Mouse (Mus musculus) embryonic facial prominence, embryonic 15.5 days (tissue): ENCODE data around the gene Hist1h4h. TPM values are rescaled to one million over a fixed set of nuclear protein-coding genes. Genes with fewer than 3 reads are reported as not detected.
"Not testable (repeated sequence)": the region's sequence is repeated elsewhere in the genome, so short reads cannot be mapped to it uniquely, and the experiment has no call there.

Experiments
- ATAC-seq: fragments of 200-750 bp; cut with Nextera tagmentation; 2 replicates; pipeline ENCODE4 v1.8.0; 2017; ENCODE audit warnings: low read depth, moderate TSS enrichment; ENCODE audit not compliant: insufficient number of reproducible peaks, low FRiP score, low TSS enrichment
- H3K27ac ChIP-seq: fragments of 300-500 bp; sonication (generic); replicated peaks from 2 replicates; pipeline ENCODE4 v1.5.1; 2015; ENCODE audit warnings: mild to moderate bottlenecking, inconsistent platforms
- H3K27me3 ChIP-seq: fragments of 300-500 bp; sonication (generic); 2 replicates; pipeline ENCODE4 v1.6.1; 2015; ENCODE audit warnings: inconsistent platforms
- H3K36me3 ChIP-seq: fragments of 300-500 bp; sonication (generic); 2 replicates; pipeline ENCODE4 v1.6.1; 2015; ENCODE audit warnings: mild to moderate bottlenecking, inconsistent platforms
- H3K4me1 ChIP-seq: fragments of 300-500 bp; sonication (generic); 2 replicates; pipeline ENCODE4 v1.6.1; 2015; ENCODE audit warnings: inconsistent platforms
- H3K4me2 ChIP-seq: fragments of 300-500 bp; sonication (generic); replicated peaks from 2 replicates; pipeline ENCODE4 v1.6.1; 2015; ENCODE audit warnings: mild to moderate bottlenecking, inconsistent platforms
- H3K4me3 ChIP-seq: fragments of 300-500 bp; sonication (generic); replicated peaks from 2 replicates; pipeline ENCODE4 v1.5.1; 2015; ENCODE audit warnings: mild to moderate bottlenecking, inconsistent platforms
- H3K9ac ChIP-seq: fragments of 300-500 bp; sonication (generic); 2 replicates; pipeline ENCODE4 v1.6.1; 2015; ENCODE audit warnings: inconsistent platforms
- H3K9me3 ChIP-seq: fragments of 300-500 bp; sonication (generic); replicated peaks from 2 replicates; pipeline ENCODE4 v1.6.1; 2016; ENCODE audit warnings: inconsistent platforms
- WGBS: fragments of 180-500 bp; shearing (Covaris S2); methylation state at CpG from one replicate; pipeline ENCODE4 v1.1.7; 2015; 5-methylcytosine and 5-hydroxymethylcytosine counted together
- polyA plus RNA-seq: library from polyadenylated mRNA; unstranded; fragments of >200 nt; fragmentation: Nextera tagmentation; extraction: Ambion mirVana; gene quantifications from 2 replicates; pipeline ENCODE4 v1.2.1, GENCODE M21; 2015

Gene Hist1h4h
- polyA plus RNA-seq, 1 experiment from 2014 or later: 6.1 TPM

DNA sequence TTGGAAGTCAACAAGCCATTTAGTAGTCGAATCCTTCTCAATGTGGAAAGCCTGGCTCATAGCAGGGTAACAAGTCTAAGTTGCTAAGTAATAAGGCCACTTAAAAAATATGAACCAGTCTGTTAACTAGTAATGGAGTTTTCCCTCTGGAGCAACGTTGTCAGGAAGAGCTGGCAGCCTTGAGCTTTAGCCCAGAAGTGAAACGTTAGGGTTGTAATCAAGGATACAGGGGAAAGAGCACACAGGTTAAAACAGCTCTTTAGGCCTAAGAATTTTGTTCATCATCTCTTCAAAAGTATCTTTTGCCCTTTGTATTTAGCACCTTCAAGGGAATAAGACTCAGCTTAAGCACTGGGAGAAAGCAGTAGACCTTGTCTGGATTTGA is 19.9 kb downstream of the Hist1h4h start:
- 8% methylated on average over 3 of the region's 3 CpGs for WGBS
- no peak for ATAC-seq
- peak overlapping the region; percentile 61 for H3K4me2 ChIP-seq
- peak overlapping the region; percentile 28; the same call in 1 of the 2 replicates for H3K9ac ChIP-seq
- H3K4me1 ChIP-seq: peaks cover 22% of the 10 kb centered on the region
- peak overlapping the region; percentile 92 for H3K27ac ChIP-seq
- peak overlapping the region; percentile 51 for H3K4me3 ChIP-seq
- H3K9me3 ChIP-seq: no peaks in the 10 kb centered on the region
- H3K27me3 ChIP-seq: no peaks in the 10 kb centered on the region
- H3K36me3 ChIP-seq: no peaks in the 10 kb centered on the region

DNA sequence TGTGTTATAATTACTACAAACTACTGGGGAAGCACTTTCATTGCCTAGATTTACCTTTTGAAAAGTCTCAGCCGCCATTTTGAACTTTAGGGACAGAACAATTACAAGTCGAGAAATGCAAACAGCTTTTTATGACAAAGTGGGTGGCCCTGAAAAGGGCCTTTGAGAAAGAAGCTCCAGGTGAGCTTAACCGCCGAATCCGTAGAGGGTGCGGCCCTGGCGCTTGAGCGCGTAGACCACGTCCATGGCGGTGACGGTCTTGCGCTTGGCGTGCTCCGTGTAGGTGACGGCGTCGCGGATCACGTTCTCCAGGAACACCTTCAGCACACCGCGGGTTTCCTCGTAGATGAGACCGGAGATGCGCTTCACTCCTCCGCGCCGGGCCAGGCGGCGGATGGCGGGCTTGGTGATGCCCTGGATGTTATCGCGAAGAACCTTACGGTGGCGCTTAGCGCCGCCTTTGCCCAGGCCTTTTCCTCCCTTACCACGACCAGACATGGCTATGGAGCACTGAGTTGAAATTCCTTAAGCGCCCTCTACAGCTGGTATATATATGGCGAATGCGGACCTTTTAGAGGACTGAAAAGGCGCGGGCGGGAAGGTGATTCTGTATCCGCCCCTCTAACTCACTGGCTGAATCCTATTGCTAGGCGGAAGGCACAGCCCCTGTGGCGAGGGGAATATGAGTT is 20.4 kb downstream of the Hist1h4h start, which contains the start of gene Hist1h4f:
Gene Hist1h4f (minus strand): TSS at position 503 of the 689 bp plus-strand sequence.
- not testable (repeated sequence) for H3K27me3 ChIP-seq, H3K9me3 ChIP-seq, H3K36me3 ChIP-seq
- Histone ChIP-seq H3K4me1 (peaks cover 23% of the 10 kb centered on the region), H3K4me3 (peak within 1 kb of the TSS; percentile 51), H3K27ac (peak within 1 kb of the TSS; percentile 92), H3K4me2 (peak within 1 kb of the TSS; percentile 61), H3K9ac (peak within 1 kb of the TSS; percentile 28; the same call in 1 of the 2 replicates)
- ATAC-seq: peak; percentile 89
- under 1% methylated on average over 47 of the region's 47 CpGs for WGBS

DNA sequence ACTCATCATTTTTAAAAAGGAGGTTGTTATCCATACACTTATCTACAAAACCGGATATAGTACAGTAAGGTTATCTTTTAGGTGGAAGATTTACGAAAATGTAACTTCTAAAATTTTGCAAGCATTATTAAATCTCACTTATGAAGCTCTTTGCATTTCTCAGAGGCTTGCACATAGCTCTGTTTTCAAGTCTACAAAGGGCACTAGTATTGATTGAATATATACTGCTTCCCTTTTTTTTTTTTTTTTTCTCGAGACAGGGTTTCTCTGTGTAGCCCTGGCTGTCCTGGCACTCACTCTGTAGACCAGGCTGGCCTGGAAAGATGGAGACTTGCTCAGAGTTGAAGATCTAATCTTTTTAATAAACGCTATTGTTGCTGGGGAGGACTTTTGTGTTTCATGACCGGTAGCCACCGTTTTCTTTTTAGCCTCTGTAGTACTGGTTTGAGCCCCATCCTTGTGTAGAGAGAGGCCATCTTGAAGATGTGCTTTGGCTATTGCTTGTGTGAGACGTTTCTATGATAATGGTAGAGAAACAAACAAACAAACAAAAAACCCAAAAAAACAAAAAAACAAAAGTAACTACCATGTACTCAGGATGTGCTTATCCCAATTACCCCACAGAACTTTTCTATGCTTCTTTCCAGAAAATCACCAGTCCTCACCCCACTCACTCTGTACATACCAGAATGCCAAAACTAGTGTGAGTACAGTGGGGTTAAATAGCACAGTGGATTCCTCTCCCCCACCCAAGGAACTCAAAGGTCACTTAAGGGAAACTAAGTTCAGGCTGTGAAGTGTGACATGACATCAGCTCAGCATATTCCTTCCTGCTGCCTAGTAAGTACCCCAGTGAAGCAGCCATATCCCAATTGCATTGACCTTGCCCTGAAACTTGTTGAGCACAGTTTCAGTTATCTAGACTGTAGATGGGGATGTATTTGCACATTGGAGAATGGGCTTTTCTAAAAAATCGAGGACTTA is 21.4 kb downstream of the Hist1h4h start:
- H3K36me3 ChIP-seq: no peaks in the 10 kb centered on the region
- no peaks in the 10 kb centered on the region for H3K27me3 ChIP-seq
- WGBS: 55% methylated on average over 8 of the region's 8 CpGs
- H3K4me3 ChIP-seq: peak overlapping the region; percentile 51
- H3K9ac ChIP-seq: no peak overlapping the region
- peak overlapping the region; percentile 92 for H3K27ac ChIP-seq
- ATAC-seq: no peak
- H3K4me1 ChIP-seq: peaks cover 27% of the 10 kb centered on the region
- H3K4me2 ChIP-seq: peak overlapping the region; percentile 61
- H3K9me3 ChIP-seq: no peaks in the 10 kb centered on the region

DNA sequence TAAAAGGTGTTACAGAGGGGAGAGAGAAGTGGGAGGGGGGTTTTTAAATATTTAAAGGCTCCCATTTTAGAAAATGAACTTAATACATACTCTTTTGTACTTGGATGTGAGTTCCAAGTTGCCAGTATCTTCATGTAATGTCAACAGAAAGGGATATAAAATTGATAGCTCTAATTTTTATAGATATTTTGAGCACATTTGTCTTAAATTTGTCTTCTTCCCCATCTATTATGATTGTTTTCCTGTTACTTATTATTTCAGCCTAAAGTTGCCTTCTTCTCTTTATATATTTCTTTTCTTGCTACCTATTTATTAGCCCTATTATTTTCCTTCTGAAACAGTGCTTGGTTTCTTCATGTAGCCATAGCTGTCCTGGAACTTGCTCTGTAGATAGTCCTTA is 22.1 kb downstream of the Hist1h4h start, which contains the start of gene Hist1h1d:
Gene Hist1h1d (plus strand): TSS at position 301 of the 400 bp plus-strand sequence.
- peak within 1 kb of the TSS; percentile 93; the same call in 1 of the 2 replicates for H3K4me2 ChIP-seq
- H3K36me3 ChIP-seq: no peaks in the 10 kb centered on the region
- H3K9me3 ChIP-seq: no peaks in the 10 kb centered on the region
- no peak within 1 kb of the TSS for H3K4me3 ChIP-seq
- peaks cover 27% of the 10 kb centered on the region for H3K4me1 ChIP-seq
- no peak for ATAC-seq
- no peak within 1 kb of the TSS for H3K9ac ChIP-seq
- no peaks in the 10 kb centered on the region for H3K27me3 ChIP-seq
- H3K27ac ChIP-seq: peak within 1 kb of the TSS; percentile 98

DNA sequence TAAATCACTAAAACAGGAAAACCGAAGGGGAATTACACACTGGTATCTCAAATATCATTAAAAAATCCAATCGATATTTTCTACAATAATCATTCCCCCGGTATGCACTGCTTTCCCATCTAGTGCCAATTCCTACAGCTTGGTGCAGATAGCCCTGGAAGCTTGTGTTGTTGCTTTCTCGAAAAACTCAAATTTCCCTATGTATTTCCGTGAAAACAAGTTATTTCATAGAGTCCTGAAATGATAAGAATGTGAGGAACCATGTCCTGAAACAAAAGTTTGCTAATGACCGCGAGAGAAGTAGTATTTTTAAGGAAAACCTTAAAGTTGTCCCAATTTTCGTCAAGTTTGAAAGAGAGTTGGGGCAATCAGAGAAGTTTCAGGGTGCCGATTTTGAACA is 23.5 kb downstream of the Hist1h4h start:
- peak overlapping the region; percentile 98 for H3K27ac ChIP-seq
- WGBS: 22% methylated on average over 9 of the region's 9 CpGs

DNA sequence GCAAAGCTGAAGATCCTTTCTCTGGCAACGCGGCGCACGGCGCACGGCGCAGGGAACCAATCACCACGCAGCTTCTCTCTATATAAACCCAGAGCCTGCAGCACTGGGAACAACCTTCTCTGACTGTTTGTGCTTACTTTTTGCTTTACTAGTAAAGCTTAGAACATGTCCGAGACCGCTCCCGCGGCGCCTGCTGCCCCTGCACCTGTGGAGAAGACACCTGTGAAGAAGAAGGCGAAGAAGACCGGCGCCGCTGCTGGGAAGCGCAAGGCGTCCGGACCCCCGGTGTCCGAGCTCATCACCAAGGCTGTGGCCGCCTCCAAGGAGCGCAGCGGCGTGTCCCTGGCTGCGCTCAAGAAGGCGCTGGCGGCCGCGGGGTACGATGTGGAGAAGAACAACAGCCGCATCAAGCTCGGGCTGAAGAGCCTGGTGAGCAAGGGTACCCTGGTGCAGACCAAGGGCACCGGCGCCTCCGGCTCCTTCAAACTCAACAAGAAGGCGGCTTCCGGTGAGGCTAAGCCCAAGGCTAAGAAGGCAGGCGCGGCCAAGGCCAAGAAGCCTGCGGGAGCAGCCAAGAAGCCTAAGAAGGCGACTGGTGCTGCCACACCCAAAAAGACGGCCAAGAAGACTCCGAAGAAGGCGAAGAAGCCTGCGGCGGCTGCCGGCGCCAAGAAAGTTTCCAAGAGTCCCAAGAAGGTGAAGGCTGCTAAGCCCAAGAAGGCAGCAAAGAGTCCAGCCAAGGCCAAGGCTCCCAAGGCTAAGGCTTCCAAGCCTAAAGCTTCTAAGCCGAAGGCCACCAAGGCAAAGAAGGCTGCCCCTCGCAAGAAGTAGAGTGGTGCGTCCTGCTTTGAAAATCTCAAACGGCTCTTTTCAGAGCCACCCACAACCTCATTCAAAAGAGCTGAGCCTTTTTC is 24.3 kb downstream of the Hist1h4h start:
- H3K4me2 ChIP-seq: peak overlapping the region; percentile 93
- H3K4me1 ChIP-seq: peaks cover 27% of the 10 kb centered on the region
- WGBS: under 1% methylated on average over 54 of the region's 54 CpGs
- H3K27me3 ChIP-seq: no peaks in the 10 kb centered on the region
- H3K27ac ChIP-seq: peak overlapping the region; percentile 98
- no peaks in the 10 kb centered on the region for H3K9me3 ChIP-seq
- peak overlapping the region; percentile 55 for H3K4me3 ChIP-seq
- ATAC-seq: peak; percentile 89
- no peaks in the 10 kb centered on the region for H3K36me3 ChIP-seq
- peak overlapping the region; percentile 58 for H3K9ac ChIP-seq

More for the DNA sequence above, 23.5 kb downstream of the Hist1h4h start:
- ATAC-seq: no peak
- peak overlapping the region; percentile 55 for H3K4me3 ChIP-seq
- 0 out of 2 replicates have a peak overlapping the region, but pooled peaks have one; percentile 21 for H3K9ac ChIP-seq
- H3K36me3 ChIP-seq: no peaks in the 10 kb centered on the region
- H3K27me3 ChIP-seq: no peaks in the 10 kb centered on the region
- H3K4me2 ChIP-seq: peak overlapping the region; percentile 93
- H3K4me1 ChIP-seq: peaks cover 27% of the 10 kb centered on the region
- no peaks in the 10 kb centered on the region for H3K9me3 ChIP-seq

DNA sequence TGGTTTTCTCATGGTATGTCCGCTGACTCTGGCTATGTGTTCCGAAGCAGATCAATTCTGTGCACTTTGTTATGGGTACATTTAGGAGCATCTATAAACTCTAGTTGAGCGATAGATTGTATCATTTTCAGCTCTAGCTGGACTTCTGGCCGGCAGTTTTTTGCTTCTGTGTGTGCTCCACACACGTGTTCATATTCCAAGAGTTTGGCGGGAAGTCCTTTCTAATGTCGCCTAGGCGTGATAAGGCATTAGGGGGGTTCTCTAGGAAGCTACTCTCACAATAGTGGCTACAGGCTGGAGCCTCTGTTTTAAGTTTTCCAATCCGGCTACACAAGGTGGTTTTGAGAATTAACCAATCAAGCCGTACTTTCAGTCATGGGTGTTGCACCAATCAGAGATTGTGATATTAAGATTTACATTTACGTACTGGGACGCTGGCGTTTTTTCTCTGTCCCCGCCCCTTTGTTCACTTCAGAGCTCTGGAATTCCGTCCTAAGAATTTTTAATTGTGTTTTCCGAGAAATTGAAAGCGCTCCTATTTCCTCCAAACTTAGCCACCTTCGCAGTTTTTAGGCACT is 25.1 kb downstream of the Hist1h4h start:
- peak overlapping the region; percentile 55 for H3K4me3 ChIP-seq
- H3K27ac ChIP-seq: peak overlapping the region; percentile 98
- no peaks in the 10 kb centered on the region for H3K36me3 ChIP-seq
- H3K27me3 ChIP-seq: no peaks in the 10 kb centered on the region
- H3K4me1 ChIP-seq: peaks cover 22% of the 10 kb centered on the region
- H3K9ac ChIP-seq: peak overlapping the region; percentile 58
- ATAC-seq: peak; percentile 77
- WGBS: under 1% methylated on average over 18 of the region's 18 CpGs
- H3K9me3 ChIP-seq: no peaks in the 10 kb centered on the region
- H3K4me2 ChIP-seq: peak overlapping the region; percentile 93

DNA sequence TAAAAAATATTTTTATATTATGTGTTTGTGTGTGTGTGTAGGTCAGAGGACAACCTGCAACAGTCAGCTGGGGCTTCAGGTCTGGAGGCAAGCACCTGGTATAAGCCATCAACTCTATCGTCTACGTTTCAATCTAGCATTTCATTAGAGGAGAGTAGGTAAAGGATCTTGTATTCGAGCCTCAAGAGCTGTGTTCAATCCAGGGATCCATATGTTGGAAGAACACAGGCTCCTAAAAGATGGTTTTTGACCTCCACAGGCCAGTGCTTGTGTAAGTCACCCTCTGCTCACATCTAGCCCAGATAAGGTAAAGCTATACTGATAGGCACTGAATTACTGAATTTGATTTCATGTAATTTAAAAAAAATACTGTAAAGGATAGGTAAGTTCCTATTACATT is 26.1 kb downstream of the Hist1h4h start:
- H3K4me2 ChIP-seq: peak overlapping the region; percentile 93; the same call in 1 of the 2 replicates
- H3K27ac ChIP-seq: peak overlapping the region; percentile 98
- no peaks in the 10 kb centered on the region for H3K36me3 ChIP-seq
- no peaks in the 10 kb centered on the region for H3K9me3 ChIP-seq
- no peak overlapping the region for H3K9ac ChIP-seq
- H3K27me3 ChIP-seq: no peaks in the 10 kb centered on the region
- WGBS: 45% methylated on average over 3 of the region's 3 CpGs
- peaks cover 19% of the 10 kb centered on the region for H3K4me1 ChIP-seq
- no peak for ATAC-seq
- no peak overlapping the region for H3K4me3 ChIP-seq

DNA sequence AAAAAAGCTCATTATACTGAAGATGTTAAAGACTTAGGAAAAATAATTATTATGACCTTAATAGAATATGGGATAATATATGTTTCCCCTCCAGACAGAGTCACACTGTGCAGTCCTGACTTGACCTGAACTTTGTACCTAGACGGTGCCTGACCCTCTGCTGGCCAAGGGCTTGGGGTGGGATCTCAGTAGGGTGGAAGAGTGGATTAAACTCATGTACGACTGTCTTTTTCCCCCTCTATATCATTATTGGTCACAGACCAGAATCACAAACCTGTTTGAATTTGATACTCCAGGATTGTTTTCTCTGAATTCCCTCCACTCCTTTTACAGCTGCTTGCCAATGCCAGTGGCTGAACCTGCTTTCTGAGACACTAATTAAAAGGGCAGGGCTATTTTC is 29.8 kb downstream of the Hist1h4h start:
- H3K9ac ChIP-seq, ATAC-seq, H3K4me1 ChIP-seq, H3K27me3 ChIP-seq, H3K4me3 ChIP-seq, H3K36me3 ChIP-seq, H3K9me3 ChIP-seq, H3K4me2 ChIP-seq: not testable (repeated sequence)
- 0 out of 2 replicates have a peak overlapping the region, but pooled peaks have one; percentile 51 for H3K27ac ChIP-seq
- WGBS: 14% methylated on average over 2 of the region's 2 CpGs

DNA sequence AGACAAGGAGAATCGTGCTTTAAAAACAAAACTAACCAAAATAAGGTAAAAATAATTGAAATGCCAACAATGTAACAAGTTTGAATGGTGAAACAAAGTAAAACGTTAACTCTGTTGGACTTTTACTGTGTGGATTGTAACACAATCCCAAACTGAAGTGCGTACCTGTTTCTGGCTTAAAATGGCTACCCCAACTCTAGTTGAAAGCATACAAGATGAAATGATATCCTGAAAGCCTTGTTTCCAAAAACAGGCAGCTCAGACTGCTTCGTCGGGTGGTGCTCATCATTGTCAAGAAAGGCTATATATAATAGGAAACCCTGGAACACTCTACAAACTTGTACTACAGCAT is 30.7 kb downstream of the Hist1h4h start:
- H3K4me1 ChIP-seq: not testable (repeated sequence)

More for the DNA sequence above, 30.7 kb downstream of the Hist1h4h start:
- peak overlapping the region; percentile 52 for H3K4me3 ChIP-seq
- WGBS: 0% methylated on average over 2 of the region's 5 CpGs
- H3K9ac ChIP-seq, H3K36me3 ChIP-seq, ATAC-seq, H3K9me3 ChIP-seq, H3K27me3 ChIP-seq: not testable (repeated sequence)
- peak overlapping the region; percentile 61 for H3K4me2 ChIP-seq
- peak overlapping the region; percentile 96 for H3K27ac ChIP-seq
